ENCODE assay signal across 20 mouse cellular contexts in genomic region chr13:107872137-107872536, GRCm38 (mm10).
A peak's percentile ranks its signal among the peaks of the same experiment; 100 is the strongest.
DNase-seq lines count a peak whose midpoint lies in the region; ATAC-seq and TF ChIP-seq lines count a peak whose summit lies in the region.
"Had no signal": no experiment of that assay in that cellular context is flagged by ENCODE, and none has a peak within 500 bp of the region (broad histone marks: within the 10 kb centered on the region; RNA-seq: fewer than 3 reads in every experiment).

No protein-coding gene starts in this region.

- H3K27ac ChIP-seq in forebrain, embryonic 13.5 days, result no peak overlapping the region
- H3K27ac ChIP-seq in forebrain, embryonic 16.5 days (ENCODE audit: low read length), result no peak overlapping the region
- no peak overlapping the region for H3K27ac ChIP-seq in kidney, postnatal 0 days
- no peak overlapping the region for H3K27ac ChIP-seq in limb, embryonic 12.5 days
- H3K27ac ChIP-seq: forebrain, embryonic 15.5 days; heart, embryonic 15.5 days had no signal

- H3K36me3 ChIP-seq in forebrain, embryonic 13.5 days (ENCODE audit: poor library complexity, severe bottlenecking), result no peaks in the 10 kb centered on the region
- no peaks in the 10 kb centered on the region for H3K36me3 ChIP-seq in forebrain, embryonic 16.5 days (ENCODE audit: control insufficient read depth, insufficient read depth)
- H3K36me3 ChIP-seq in kidney, postnatal 0 days (ENCODE audit: insufficient read depth, low read length), result no peaks in the 10 kb centered on the region
- H3K36me3 ChIP-seq in limb, embryonic 12.5 days, result no peaks in the 10 kb centered on the region
- H3K36me3 ChIP-seq: forebrain, embryonic 15.5 days; heart, embryonic 15.5 days had no signal

- no peak overlapping the region for H3K4me2 ChIP-seq in forebrain, embryonic 13.5 days
- no peak overlapping the region for H3K4me2 ChIP-seq in forebrain, embryonic 16.5 days (ENCODE audit: low read length)
- no peak overlapping the region for H3K4me2 ChIP-seq in kidney, postnatal 0 days (ENCODE audit: low read length)
- H3K4me2 ChIP-seq in limb, embryonic 12.5 days, result peak overlapping the region; percentile 23
- H3K4me2 ChIP-seq: forebrain, embryonic 15.5 days; heart, embryonic 15.5 days had no signal

- ATAC-seq in forebrain, embryonic 13.5 days, result peak; percentile 48; the same call in 1 of the 2 replicates
- no peak for ATAC-seq in forebrain, embryonic 16.5 days
- peak; percentile 77; the same call in 1 of the 2 replicates for ATAC-seq in kidney, postnatal 0 days (replicated peaks; ENCODE audit: low FRiP score, low read depth)
- ATAC-seq in limb, embryonic 12.5 days (ENCODE audit: insufficient number of reproducible peaks, insufficient read depth, low FRiP score, low TSS enrichment, low read depth), result no peak
- ATAC-seq: lung, postnatal 0 days had no signal

- no peak for TF ChIP-seq CTCF in kidney, postnatal 0 days (IDR thresholded peaks at IDR 0.05; ENCODE audit: low read depth)

- no peaks in the 10 kb centered on the region for H3K9me3 ChIP-seq in forebrain, embryonic 13.5 days (replicated peaks)
- no peaks in the 10 kb centered on the region for H3K9me3 ChIP-seq in forebrain, embryonic 16.5 days (ENCODE audit: control insufficient read depth, low read length)
- no peaks in the 10 kb centered on the region for H3K9me3 ChIP-seq in kidney, postnatal 0 days (replicated peaks; ENCODE audit: low read length)
- H3K9me3 ChIP-seq in limb, embryonic 12.5 days, result no peaks in the 10 kb centered on the region
- H3K9me3 ChIP-seq: forebrain, embryonic 15.5 days; heart, embryonic 15.5 days had no signal

- H3K4me1 ChIP-seq in forebrain, embryonic 13.5 days, result peaks cover 47% of the 10 kb centered on the region
- peaks cover 16% of the 10 kb centered on the region for H3K4me1 ChIP-seq in forebrain, embryonic 16.5 days (replicated peaks; ENCODE audit: control insufficient read depth, insufficient read depth, low read length)
- 0 out of 2 replicates have a peak, but pooled peaks cover 5% of the 10 kb centered on the region for H3K4me1 ChIP-seq in kidney, postnatal 0 days (replicated peaks; ENCODE audit: insufficient read depth, low read length)
- peaks cover 24% of the 10 kb centered on the region for H3K4me1 ChIP-seq in limb, embryonic 12.5 days (replicated peaks)

- peak; percentile 59 for DNase-seq in kidney, postnatal 0 days (ENCODE audit: low spot score)
- DNase-seq in kidney, postnatal 4 days, result no peak
- peak; percentile 63 for DNase-seq in R1 (ENCODE audit: low read depth, low spot score)
- no peak for DNase-seq in spleen, adult 12 weeks (ENCODE audit: low spot score)
- DNase-seq: adrenal gland, adult 2 months; cerebellum, adult 8-10 months; gastrocnemius, postnatal 36 days; heart, postnatal 4 days; kidney, adult 2 months; liver; spleen, adult 18-20 months; thymus, adult 18-20 months; thymus, postnatal 4 days had no signal

- no peak overlapping the region for H3K4me3 ChIP-seq in forebrain, embryonic 13.5 days
- no peak overlapping the region for H3K4me3 ChIP-seq in forebrain, embryonic 16.5 days (replicated peaks; ENCODE audit: low read length)
- no peak overlapping the region for H3K4me3 ChIP-seq in kidney, postnatal 0 days (replicated peaks; ENCODE audit: low read depth, low read length)
- no peak overlapping the region for H3K4me3 ChIP-seq in limb, embryonic 12.5 days (replicated peaks)
- H3K4me3 ChIP-seq: forebrain, embryonic 15.5 days; heart, embryonic 15.5 days had no signal

- no peak overlapping the region for H3K9ac ChIP-seq in forebrain, embryonic 13.5 days
- no peak overlapping the region for H3K9ac ChIP-seq in forebrain, embryonic 16.5 days (replicated peaks; ENCODE audit: low read depth, low read length)
- no peak overlapping the region for H3K9ac ChIP-seq in kidney, postnatal 0 days (ENCODE audit: low read depth, low read length)
- H3K9ac ChIP-seq in limb, embryonic 12.5 days (replicated peaks), result no peak overlapping the region
- H3K9ac ChIP-seq: forebrain, embryonic 15.5 days; heart, embryonic 15.5 days had no signal

- WGBS in forebrain, embryonic 13.5 days, result 67% methylated on average over 10 of the region's 10 CpGs
- WGBS in forebrain, embryonic 16.5 days, result 65% methylated on average over 10 of the region's 10 CpGs
- 44% methylated on average over 10 of the region's 10 CpGs for WGBS in kidney, postnatal 0 days
- 38% methylated on average over 10 of the region's 10 CpGs for WGBS in limb, embryonic 12.5 days

- no peaks in the 10 kb centered on the region for H3K27me3 ChIP-seq in forebrain, embryonic 13.5 days
- no peaks in the 10 kb centered on the region for H3K27me3 ChIP-seq in forebrain, embryonic 16.5 days (replicated peaks; ENCODE audit: control insufficient read depth, insufficient read depth, low read length)
- H3K27me3 ChIP-seq in kidney, postnatal 0 days (ENCODE audit: insufficient read depth, low read length), result no peaks in the 10 kb centered on the region
- H3K27me3 ChIP-seq in limb, embryonic 12.5 days, result no peaks in the 10 kb centered on the region
- H3K27me3 ChIP-seq: CH12.LX; forebrain, embryonic 15.5 days; heart, embryonic 15.5 days had no signal

Comparison
In these comparisons a context has a peak if more than half of its experiments do, and no peak if none do; other contexts are left out.
1. ATAC-seq: peak in forebrain, embryonic 13.5 days (single experiment) and kidney, postnatal 0 days (single experiment); none in forebrain, embryonic 16.5 days (single experiment) and limb, embryonic 12.5 days (single experiment).
2. DNase-seq: peak in kidney, postnatal 0 days (single experiment) and R1 (single experiment); none in kidney, postnatal 4 days (0 of 2) and spleen, adult 12 weeks (single experiment).